In the genomic region with DNA sequence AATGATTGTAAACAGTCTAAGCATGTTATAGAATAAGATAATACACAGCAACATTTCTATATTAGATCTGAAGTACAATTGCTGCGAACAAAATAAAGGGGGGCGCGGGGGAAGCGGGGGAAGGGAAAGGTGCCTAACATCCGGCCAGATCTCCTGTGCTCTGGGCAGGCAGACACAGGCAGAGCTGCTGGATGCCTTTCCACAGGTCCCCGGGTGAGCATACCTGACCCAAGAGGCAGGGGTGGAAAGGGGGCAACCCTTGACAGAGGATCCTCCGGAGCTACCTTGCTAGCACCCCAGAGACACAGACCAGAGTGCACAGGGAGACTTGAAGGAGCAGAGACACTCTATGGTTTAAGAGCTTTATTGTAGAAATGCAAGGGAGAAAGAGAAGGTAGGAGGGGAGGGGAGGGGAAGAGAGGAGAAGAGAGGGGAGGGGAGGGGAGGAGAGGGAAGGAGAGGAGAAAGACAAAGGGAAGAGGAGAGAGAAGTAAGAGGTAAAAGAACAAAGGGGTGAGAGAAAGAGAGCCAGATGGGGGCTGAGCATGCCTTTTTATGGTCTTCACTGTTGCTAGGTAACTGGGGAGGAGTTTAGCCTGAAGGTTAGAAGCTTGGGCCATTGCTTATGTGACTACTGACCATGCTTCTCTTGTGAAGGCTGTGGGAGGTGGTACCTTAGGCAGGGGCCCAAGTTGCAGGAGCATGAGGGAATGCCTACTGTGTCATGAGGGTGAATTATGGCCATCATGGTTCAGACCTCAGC, we compare ENCODE assay signal across 18 mouse cellular contexts.
DNase-seq lines count a peak whose midpoint lies in the region; ATAC-seq lines count a peak whose summit lies in the region.
"Had no signal": no experiment of that assay in that cellular context is flagged by ENCODE, and none has a peak within 500 bp of the region (broad histone marks: within the 10 kb centered on the region; RNA-seq: fewer than 3 reads in every experiment).

No protein-coding gene starts in this region.

- no peaks in the 10 kb centered on the region for H3K27me3 ChIP-seq in forebrain, embryonic 11.5 days (ENCODE audit: control insufficient read depth, insufficient read depth, low read length)
- H3K27me3 ChIP-seq in forebrain, embryonic 14.5 days (replicated peaks; ENCODE audit: control insufficient read depth, insufficient read depth, low read length) = no peaks in the 10 kb centered on the region
- no peaks in the 10 kb centered on the region for H3K27me3 ChIP-seq in forebrain, embryonic 16.5 days (replicated peaks; ENCODE audit: control insufficient read depth, insufficient read depth, low read length)
- H3K27me3 ChIP-seq in limb, embryonic 11.5 days (ENCODE audit: control insufficient read depth, insufficient read depth, low read length) = no peaks in the 10 kb centered on the region
- H3K27me3 ChIP-seq: CH12.LX; limb, embryonic 13.5 days had no signal

- DNase-seq in forebrain, embryonic 11.5 days (ENCODE audit: low spot score) = peak; percentile 46
- DNase-seq in forebrain, embryonic 14.5 days (ENCODE audit: low spot score) = no peak
- peak; percentile 25 for DNase-seq in limb, embryonic 11.5 days (ENCODE audit: low spot score)
- peak; percentile 15 for DNase-seq in neural tube, embryonic 10.5 days (ENCODE audit: extremely low spot score, low spot score)
- no peak for DNase-seq in adrenal gland, adult 2 months
- DNase-seq in left cerebral cortex, postnatal 14 days (ENCODE audit: low spot score in 2 of 2) = no peak
- DNase-seq: adrenal gland, postnatal 25 days; cerebellum, adult 2 months; gastrocnemius, postnatal 10 days; kidney, adult 9 months; thymus, adult 18-20 months had no signal

- intact Hi-C loops in left cerebral cortex, postnatal 14 days (cut with DNase I) = no loop called here

- no peaks in the 10 kb centered on the region for H3K4me1 ChIP-seq in forebrain, embryonic 11.5 days (replicated peaks; ENCODE audit: control insufficient read depth, insufficient read depth, low read length)
- no peaks in the 10 kb centered on the region for H3K4me1 ChIP-seq in forebrain, embryonic 14.5 days (ENCODE audit: control insufficient read depth, insufficient read depth, low read length)
- peaks cover 6% of the 10 kb centered on the region; the same call in 1 of the 2 replicates for H3K4me1 ChIP-seq in forebrain, embryonic 16.5 days (replicated peaks; ENCODE audit: control insufficient read depth, insufficient read depth, low read length)
- no peaks in the 10 kb centered on the region for H3K4me1 ChIP-seq in limb, embryonic 11.5 days (ENCODE audit: control insufficient read depth, insufficient read depth, low read length)

- WGBS in forebrain, embryonic 11.5 days = 77% methylated on average over 7 of the region's 7 CpGs
- WGBS in forebrain, embryonic 14.5 days = 74% methylated on average over 7 of the region's 7 CpGs
- 77% methylated on average over 7 of the region's 7 CpGs for WGBS in forebrain, embryonic 16.5 days
- 76% methylated on average over 7 of the region's 7 CpGs for WGBS in limb, embryonic 11.5 days

- H3K4me3 ChIP-seq in forebrain, embryonic 11.5 days (ENCODE audit: low read depth, low read length) = no peak overlapping the region
- no peak overlapping the region for H3K4me3 ChIP-seq in forebrain, embryonic 14.5 days (ENCODE audit: low read depth, low read length)
- H3K4me3 ChIP-seq in forebrain, embryonic 16.5 days (replicated peaks; ENCODE audit: low read length) = no peak overlapping the region
- no peak overlapping the region for H3K4me3 ChIP-seq in limb, embryonic 11.5 days (ENCODE audit: low read depth, low read length)
- H3K4me3 ChIP-seq: limb, embryonic 13.5 days; myocyte had no signal

- no peak overlapping the region for H3K4me2 ChIP-seq in forebrain, embryonic 11.5 days (ENCODE audit: low read depth, low read length, severe bottlenecking)
- no peak overlapping the region for H3K4me2 ChIP-seq in forebrain, embryonic 14.5 days (ENCODE audit: low read length)
- H3K4me2 ChIP-seq in forebrain, embryonic 16.5 days (ENCODE audit: low read length) = no peak overlapping the region
- no peak overlapping the region for H3K4me2 ChIP-seq in limb, embryonic 11.5 days (ENCODE audit: low read depth, severe bottlenecking)
- H3K4me2 ChIP-seq: limb, embryonic 13.5 days had no signal

- H3K36me3 ChIP-seq in forebrain, embryonic 11.5 days (ENCODE audit: control insufficient read depth, insufficient read depth, low read length) = no peaks in the 10 kb centered on the region
- no peaks in the 10 kb centered on the region for H3K36me3 ChIP-seq in forebrain, embryonic 14.5 days (ENCODE audit: control insufficient read depth, insufficient read depth, low read length)
- no peaks in the 10 kb centered on the region for H3K36me3 ChIP-seq in forebrain, embryonic 16.5 days (ENCODE audit: control insufficient read depth, insufficient read depth)
- H3K36me3 ChIP-seq in limb, embryonic 11.5 days (ENCODE audit: control insufficient read depth, insufficient read depth, low read length) = no peaks in the 10 kb centered on the region
- H3K36me3 ChIP-seq: limb, embryonic 13.5 days had no signal

- peak; percentile 50; the same call in 1 of the 2 replicates for ATAC-seq in forebrain, embryonic 11.5 days (replicated peaks; ENCODE audit: low FRiP score)
- ATAC-seq in forebrain, embryonic 14.5 days = no peak
- peak; percentile 38; the same call in 1 of the 2 replicates for ATAC-seq in forebrain, embryonic 16.5 days
- ATAC-seq in limb, embryonic 11.5 days (ENCODE audit: insufficient number of reproducible peaks, low FRiP score, low TSS enrichment, low read depth) = no peak
- ATAC-seq in erythroblast, adult 5-6 weeks (replicated peaks; ENCODE audit: low FRiP score, poor library complexity, severe bottlenecking) = no peak
- ATAC-seq: inflammation-experienced regulatory T-cells, adult 6 months had no signal

- no peak overlapping the region for H3K27ac ChIP-seq in forebrain, embryonic 11.5 days (ENCODE audit: low read depth, low read length)
- no peak overlapping the region for H3K27ac ChIP-seq in forebrain, embryonic 14.5 days (ENCODE audit: low read depth, low read length)
- no peak overlapping the region for H3K27ac ChIP-seq in forebrain, embryonic 16.5 days (ENCODE audit: low read length)
- no peak overlapping the region for H3K27ac ChIP-seq in limb, embryonic 11.5 days (replicated peaks; ENCODE audit: low read depth, low read length)
- H3K27ac ChIP-seq: limb, embryonic 13.5 days; liver, embryonic 14.5 days had no signal

- H3K9ac ChIP-seq in forebrain, embryonic 11.5 days (ENCODE audit: low read length) = no peak overlapping the region
- no peak overlapping the region for H3K9ac ChIP-seq in forebrain, embryonic 14.5 days (ENCODE audit: low read length)
- H3K9ac ChIP-seq in forebrain, embryonic 16.5 days (replicated peaks; ENCODE audit: low read depth, low read length) = no peak overlapping the region
- no peak overlapping the region for H3K9ac ChIP-seq in limb, embryonic 11.5 days (ENCODE audit: low read length)
- H3K9ac ChIP-seq: limb, embryonic 13.5 days; liver, embryonic 14.5 days had no signal

- no peaks in the 10 kb centered on the region for H3K9me3 ChIP-seq in forebrain, embryonic 11.5 days (ENCODE audit: control insufficient read depth, low read length)
- H3K9me3 ChIP-seq in forebrain, embryonic 14.5 days (replicated peaks; ENCODE audit: control insufficient read depth, low read length) = no peaks in the 10 kb centered on the region
- no peaks in the 10 kb centered on the region for H3K9me3 ChIP-seq in forebrain, embryonic 16.5 days (ENCODE audit: control insufficient read depth, low read length)
- H3K9me3 ChIP-seq in limb, embryonic 11.5 days (ENCODE audit: control insufficient read depth, low read length) = no peaks in the 10 kb centered on the region
- H3K9me3 ChIP-seq: limb, embryonic 13.5 days had no signal

Comparison
In these comparisons a context has a peak if more than half of its experiments do, and no peak if none do; other contexts are left out.
1. ATAC-seq: peak in forebrain, embryonic 11.5 days (single experiment) and forebrain, embryonic 16.5 days (single experiment); none in forebrain, embryonic 14.5 days (single experiment), limb, embryonic 11.5 days (single experiment) and erythroblast, adult 5-6 weeks (single experiment).
2. DNase-seq: peak in forebrain, embryonic 11.5 days (single experiment), limb, embryonic 11.5 days (single experiment) and neural tube, embryonic 10.5 days (single experiment); none in forebrain, embryonic 14.5 days (single experiment), adrenal gland, adult 2 months (single experiment) and left cerebral cortex, postnatal 14 days (0 of 2).